Mouse (Mus musculus) layer of hippocampus, postnatal 36 days (tissue): ENCODE results near the gene Fermt1. TPM values are rescaled to one million over a fixed set of nuclear protein-coding genes. Genes with fewer than 3 reads are reported as not detected.

Experiments used
- DNase-seq, 2 experiments: peaks; one replicate each; pipeline ENCODE4 v3.0.0; 2022
- total RNA-seq, 2 experiments: library from RNA; stranded (reverse); gene quantifications; 2 replicates each; pipeline ENCODE4 v1.2.3; 2021

Gene Fermt1
- total RNA-seq, 2 experiments from 2014 or later = 0.27 to 0.48 TPM

DNA sequence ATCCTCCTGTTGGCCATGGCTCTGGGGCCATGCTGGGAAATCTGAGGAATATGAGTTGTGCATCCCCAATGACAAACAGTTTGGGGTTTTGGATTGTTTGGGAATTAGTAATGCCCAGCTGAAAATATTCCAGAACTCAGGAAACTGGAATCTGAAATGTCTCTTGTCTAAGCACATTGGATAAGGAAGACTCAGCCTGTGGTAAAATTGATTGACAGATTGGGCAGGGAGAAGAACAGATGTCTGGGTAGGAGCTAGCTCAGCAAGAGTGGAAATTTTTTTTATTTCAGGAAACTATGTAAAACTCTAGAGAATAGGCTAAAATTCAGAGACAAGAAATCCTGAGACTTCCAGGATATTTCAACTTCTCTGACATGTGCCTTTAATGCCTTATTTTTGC is 85.3 kb downstream of the Fermt1 start:
- DNase-seq = no peak

DNA sequence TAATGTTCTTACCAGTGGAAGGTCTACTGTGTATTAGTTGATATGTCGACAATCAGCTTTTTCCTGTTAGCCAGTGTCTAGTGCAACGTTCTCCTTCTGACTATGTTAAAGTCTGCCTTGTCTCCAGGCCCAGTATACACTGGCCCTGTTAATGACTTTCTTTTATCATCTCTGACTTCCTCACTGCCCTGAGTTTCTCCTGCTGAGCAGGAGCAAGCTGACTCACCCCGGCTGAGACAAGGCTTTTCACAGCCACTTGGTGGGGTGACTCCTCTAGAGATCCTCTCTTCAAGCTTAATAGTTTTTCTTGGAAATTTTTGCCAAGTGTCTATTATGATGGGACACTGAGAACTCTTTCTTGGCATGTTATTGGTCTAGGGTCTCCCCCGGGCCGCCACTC is 89.4 kb downstream of the Fermt1 start:
- no peak for DNase-seq

Other genes starting within 250 kb of the Fermt1 start
- 100 to 1,000 TPM; 295 to 348 TPM for gene Chgb, start 164.6 kb downstream of the Fermt1 start, total RNA-seq
- gene Trmt6, start 129.9 kb downstream of the Fermt1 start, total RNA-seq = 10 to 100 TPM; 27.9 to 32.4 TPM
- gene Mcm8, start 129.8 kb downstream of the Fermt1 start, total RNA-seq = 1 to 10 TPM; 3.3 to 4.2 TPM
- 10 to 100 TPM; 41.2 to 49.4 TPM for gene Crls1, start 99.2 kb downstream of the Fermt1 start, total RNA-seq
- gene Lrrn4, start 65.0 kb downstream of the Fermt1 start, total RNA-seq = under 1 TPM; 0.43 to 0.47 TPM